Mouse (Mus musculus): Measurements from ENCODE around the gene Iqgap2. TPM values are rescaled to one million over a fixed set of nuclear protein-coding genes. Genes with fewer than 3 reads are reported as not detected.

The Iqgap2 gene
- polyA plus RNA-seq, 1 experiment from 2014 or later, result 70.8 TPM

Other genes starting within 250 kb of the Iqgap2 start
- 0.31 to 0.82 TPM in 2 of 3 replicates, not detected in the other for gene F2rl2, start 195.1 kb downstream of the Iqgap2 start, polyA plus RNA-seq (2018)
- gene Gm20075, start 189.5 kb upstream of the Iqgap2 start, polyA plus RNA-seq (2018), result 0.66 to 2.5 TPM (median 1.9 TPM) in 3 replicates
- not detected in 3 replicates for gene Gm17190, start 190.1 kb upstream of the Iqgap2 start, polyA plus RNA-seq (2018)
- not detected in 3 replicates for gene Sv2c, start 240.7 kb upstream of the Iqgap2 start, polyA plus RNA-seq (2018)

Data from macrophage (primary cell).